Mouse (Mus musculus) lung, adult 2 months (tissue): Measurements from ENCODE around the gene Itga9. TPM values are rescaled to one million over a fixed set of nuclear protein-coding genes. Genes with fewer than 3 reads are reported as not detected.

Experiments
- DNase-seq: peaks from one replicate; pipeline ENCODE4 v3.0.0; 2022
- H3K4me1 ChIP-seq: fragments of 200-500 bp; 2 replicates; pipeline ENCODE4 v1.6.1; 2011; ENCODE audit warnings: low read length; ENCODE audit not compliant: control insufficient read depth, insufficient read depth
- H3K4me3 ChIP-seq: fragments of 200-500 bp; replicated peaks from 2 replicates; pipeline ENCODE3; 2011; ENCODE audit warnings: low read depth, mild to moderate bottlenecking, control low read depth, low read length; ENCODE audit errors: extremely low read depth
- CTCF ChIP-seq: fragments of 200-500 bp; IDR thresholded peaks from 2 replicates; pipeline ENCODE4 v1.5.1; 2011; ENCODE audit warnings: mild to moderate bottlenecking, low read length, control low read depth; ENCODE audit not compliant: insufficient read depth
- POLR2A ChIP-seq: fragments of 200-500 bp; IDR thresholded peaks from 2 replicates; pipeline ENCODE4 v1.6.1; 2011; ENCODE audit warnings: low read depth, mild to moderate bottlenecking, control low read depth, low read length, borderline replicate concordance; ENCODE audit errors: extremely low read depth
- WGBS: fragments of 180-500 bp; shearing (Covaris S2); methylation state at CpG from one replicate; pipeline ENCODE4 v1.1.7; 2018; 5-methylcytosine and 5-hydroxymethylcytosine counted together
- polyA plus RNA-seq: library from polyadenylated mRNA; depleted of rRNA; stranded (reverse); fragments of >200 nt; gene quantifications from 2 replicates; pipeline ENCODE4 v1.2.3, GENCODE M21; 2012

Gene Itga9
- polyA plus RNA-seq, 1 experiment = 66.2 TPM

DNA sequence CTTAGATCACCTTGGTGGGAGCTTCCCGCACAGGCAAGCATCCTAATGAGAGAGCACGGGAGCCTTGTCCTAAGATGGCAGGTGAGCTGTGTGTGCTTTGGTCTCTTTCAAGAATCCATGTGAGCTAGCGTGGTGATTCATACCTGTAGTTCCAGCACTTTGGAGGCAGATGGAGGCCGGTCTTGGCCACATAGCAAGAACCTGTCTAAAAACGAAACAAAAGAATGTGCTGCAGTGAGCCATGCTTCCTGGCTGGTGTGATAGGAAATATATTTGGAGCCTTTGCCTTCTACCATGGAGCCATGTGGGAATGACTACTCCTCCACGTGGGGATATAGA, 275.4 kb downstream of the Itga9 start:
- peaks cover 3% of the 10 kb centered on the region; the same call in 1 of the 2 replicates for H3K4me1 ChIP-seq
- TF ChIP-seq CTCF (no peak), POLR2A (no peak)
- no peak overlapping the region for H3K4me3 ChIP-seq
- no peak for DNase-seq
- 72% methylated on average over 6 of the region's 6 CpGs for WGBS

DNA sequence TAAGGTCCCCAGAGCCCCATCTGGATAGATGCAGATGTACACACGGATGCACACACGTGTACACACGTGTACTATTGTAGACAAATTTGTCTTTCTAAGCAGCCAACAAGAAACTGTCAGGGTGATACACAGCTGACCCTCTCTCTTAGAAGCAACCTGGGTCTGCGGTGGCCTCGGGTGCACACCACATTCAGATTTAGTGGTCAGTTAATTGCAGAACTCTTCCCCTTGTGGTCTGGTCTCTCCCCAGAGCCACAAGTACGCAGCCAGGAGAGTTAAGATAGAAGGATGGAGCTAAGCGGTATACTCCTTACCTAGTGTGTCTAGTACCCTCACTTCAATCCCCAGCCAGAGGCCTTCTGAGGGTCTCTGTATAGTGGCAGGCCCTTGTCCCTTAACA, 276.7 kb downstream of the Itga9 start:
- H3K4me1 ChIP-seq = 0 out of 2 replicates have a peak, but pooled peaks cover 2% of the 10 kb centered on the region
- TF ChIP-seq CTCF (no peak), POLR2A (no peak)
- DNase-seq = no peak
- 84% methylated on average over 7 of the region's 7 CpGs for WGBS
- no peak overlapping the region for H3K4me3 ChIP-seq

- peaks cover 5% of the 10 kb centered on the region; the same call in 1 of the 2 replicates for H3K4me1 ChIP-seq
- no peak for TF ChIP-seq CTCF
- TF ChIP-seq POLR2A = no peak
- 45% methylated on average over 6 of the region's 6 CpGs for WGBS
- no peak overlapping the region for H3K4me3 ChIP-seq
- no peak for DNase-seq
Observed at GRCm38 (mm10) chr9:118885785-118886184, 279.3 kb downstream of the Itga9 start.

DNA sequence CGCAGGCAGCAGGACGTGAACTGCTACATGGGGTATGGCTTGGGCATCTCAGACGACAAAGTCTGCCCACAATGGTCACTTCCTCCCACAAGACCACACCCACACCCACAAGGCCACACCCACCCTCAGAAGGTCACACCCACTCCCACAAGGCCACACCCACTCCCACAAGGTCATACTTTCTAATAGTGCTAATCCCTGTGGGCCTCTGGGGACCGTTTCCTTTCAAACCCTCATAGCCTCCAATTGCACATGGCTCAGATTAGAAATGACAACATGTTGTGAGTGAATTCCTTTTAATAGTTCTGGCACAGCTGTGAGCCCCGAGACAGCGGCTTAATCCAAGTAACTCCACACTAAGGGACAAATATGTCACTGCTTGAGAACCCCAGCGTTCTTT, 280.7 kb downstream of the Itga9 start:
- no peak for DNase-seq
- WGBS = 81% methylated on average over 7 of the region's 7 CpGs

DNA sequence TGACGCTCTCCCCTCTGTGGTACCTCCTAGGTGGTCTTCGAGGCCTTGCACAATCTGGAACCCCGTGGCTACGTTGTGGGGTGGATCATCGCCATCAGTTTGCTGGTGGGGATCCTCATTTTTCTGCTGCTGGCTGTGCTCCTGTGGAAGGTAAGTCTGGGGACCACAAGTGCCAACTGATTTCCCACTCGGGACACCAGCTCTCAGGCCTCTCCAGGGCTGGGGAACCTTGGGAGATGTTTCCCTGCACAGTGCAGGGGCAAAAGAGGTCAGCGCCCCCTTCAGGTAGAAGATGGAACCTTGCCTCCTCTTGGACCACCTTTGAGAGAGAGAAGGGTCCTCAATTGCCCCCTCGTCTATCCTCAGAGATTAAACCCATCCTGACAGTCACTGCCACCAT, 281.2 kb downstream of the Itga9 start:
- peaks cover 11% of the 10 kb centered on the region; the same call in 1 of the 2 replicates for H3K4me1 ChIP-seq
- H3K4me3 ChIP-seq = no peak overlapping the region
- 90% methylated on average over 8 of the region's 8 CpGs for WGBS
- TF ChIP-seq POLR2A (no peak), CTCF (0 out of 2 replicates have a peak, but pooled peaks have one; percentile 7)
- no peak for DNase-seq

More for the DNA sequence above, 280.7 kb downstream of the Itga9 start:
- TF ChIP-seq POLR2A (no peak), CTCF (no peak)
- Histone ChIP-seq H3K4me1 (peaks cover 11% of the 10 kb centered on the region; the same call in 1 of the 2 replicates), H3K4me3 (no peak overlapping the region)

GRCm38 (mm10) chr9:118890149-118890548, 283.7 kb downstream of the Itga9 start:
- 77% methylated on average over 4 of the region's 4 CpGs for WGBS
- Histone ChIP-seq H3K4me3 (no peak overlapping the region), H3K4me1 (peaks cover 11% of the 10 kb centered on the region; the same call in 1 of the 2 replicates)
- DNase-seq = no peak
- no peak for TF ChIP-seq POLR2A
- TF ChIP-seq CTCF = no peak

- H3K4me3 ChIP-seq = no peak overlapping the region
- TF ChIP-seq CTCF = no peak
- TF ChIP-seq POLR2A = no peak
- H3K4me1 ChIP-seq = peaks cover 11% of the 10 kb centered on the region; the same call in 1 of the 2 replicates
- DNase-seq = no peak
- WGBS = 34% methylated on average over 2 of the region's 2 CpGs
Observed at GRCm38 (mm10) chr9:118890645-118891044, 284.2 kb downstream of the Itga9 start.

GRCm38 (mm10) chr9:118891068-118891467, 284.6 kb downstream of the Itga9 start:
- WGBS = 50% methylated on average over 6 of the region's 6 CpGs
- Histone ChIP-seq H3K4me1 (peaks cover 11% of the 10 kb centered on the region; the same call in 1 of the 2 replicates), H3K4me3 (no peak overlapping the region)
- TF ChIP-seq POLR2A (no peak), CTCF (no peak)
- DNase-seq = no peak

DNA sequence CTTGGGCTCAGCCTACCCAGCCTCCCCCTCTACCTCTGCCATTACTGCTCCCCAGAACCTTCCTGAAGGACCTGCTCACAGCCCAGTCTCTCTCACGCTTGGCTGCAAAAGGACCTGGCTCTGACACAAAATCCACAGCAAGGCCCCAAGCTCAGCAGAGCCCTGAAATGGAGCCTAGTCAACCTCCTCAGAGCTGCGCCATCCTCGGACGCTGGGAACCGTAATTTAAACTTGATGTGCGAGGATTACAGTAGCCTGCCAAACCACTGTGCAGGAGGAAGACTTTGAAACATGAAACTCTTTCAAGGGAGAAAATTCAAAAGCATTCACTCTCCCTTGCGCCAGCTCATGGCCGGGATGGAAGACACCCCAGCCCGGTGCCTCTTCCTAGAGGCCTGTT, 285.1 kb downstream of the Itga9 start:
- Histone ChIP-seq H3K4me3 (no peak overlapping the region), H3K4me1 (peaks cover 9% of the 10 kb centered on the region; the same call in 1 of the 2 replicates)
- DNase-seq = no peak
- WGBS = 77% methylated on average over 9 of the region's 9 CpGs
- no peak for TF ChIP-seq POLR2A
- TF ChIP-seq CTCF = no peak

- H3K4me1 ChIP-seq = peaks cover 9% of the 10 kb centered on the region; the same call in 1 of the 2 replicates
- no peak overlapping the region for H3K4me3 ChIP-seq
- TF ChIP-seq POLR2A (no peak), CTCF (no peak)
- DNase-seq = no peak
- WGBS = 75% methylated on average over 2 of the region's 2 CpGs
Observed at GRCm38 (mm10) chr9:118895101-118895500, 288.6 kb downstream of the Itga9 start.

- no peak for DNase-seq
- no peak for TF ChIP-seq POLR2A
- Histone ChIP-seq H3K4me1 (no peaks in the 10 kb centered on the region), H3K4me3 (no peak overlapping the region)
- 66% methylated on average over 2 of the region's 2 CpGs for WGBS
Observed at GRCm38 (mm10) chr9:118900677-118901076, 294.2 kb downstream of the Itga9 start.
